Mouse (Mus musculus): ENCODE results near the gene Nsun7. TPM values are rescaled to one million over a fixed set of nuclear protein-coding genes. Genes with fewer than 3 reads are reported as not detected.

Nsun7 gene
- total RNA-seq (2014; rRNA removed; ENCODE audit: low replicate concordance) (not detected in 2 replicates), polyA plus RNA-seq (2015; fragmentation: Nextera tagmentation; extraction: Ambion mirVana) (0.05 and 0.07 TPM in 2 replicates)

- TF ChIP-seq CTCF (IDR thresholded peaks at IDR 0.05; ENCODE audit: low read depth) = no peak
- TF ChIP-seq EP300 (IDR thresholded peaks at IDR 0.05; ENCODE audit: low read depth) = no peak
- Histone ChIP-seq H3K36me3 (replicated peaks; ENCODE audit: control insufficient read depth, insufficient read depth, low read length) (no peaks in the 10 kb centered on the region), H3K9ac (replicated peaks; ENCODE audit: low read depth, low read length) (peak within 1 kb of the TSS; percentile 49; the same call in 1 of the 2 replicates), H3K4me3 (ENCODE audit: low read depth, low read length) (peak within 1 kb of the TSS; percentile 59), H3K27ac (ENCODE audit: low read depth) (no peak within 1 kb of the TSS), H3K4me2 (ENCODE audit: low read depth, low read length) (peak within 1 kb of the TSS; percentile 77), H3K4me1 (ENCODE audit: control insufficient read depth, insufficient read depth) (no peaks in the 10 kb centered on the region), H3K9me3 (replicated peaks; ENCODE audit: control insufficient read depth, low read length) (no peaks in the 10 kb centered on the region), H3K27me3 (ENCODE audit: control insufficient read depth, insufficient read depth, low read length) (0 out of 2 replicates have a peak, but pooled peaks cover 3% of the 10 kb centered on the region)
- ATAC-seq (ENCODE audit: insufficient read depth, low read depth) (peak; percentile 75), DNase-seq (ENCODE audit: low spot score) (peak; percentile 24)
- 3% methylated on average over 44 of the region's 44 CpGs for WGBS
These were observed at the start of gene Nsun7 for GRCm38 (mm10) chr5:66259756-66260448. Gene Nsun7 (plus strand): TSS chr5:66259897.

GRCm38 (mm10) chr5:66214395-66214935, 45.2 kb upstream of the Nsun7 start:
- H3K4me2 ChIP-seq (ENCODE audit: low read depth, low read length) = no peak overlapping the region
- no peak for DNase-seq (ENCODE audit: low spot score)
- no peaks in the 10 kb centered on the region for H3K36me3 ChIP-seq (replicated peaks; ENCODE audit: control insufficient read depth, insufficient read depth, low read length)
- H3K9me3 ChIP-seq (replicated peaks; ENCODE audit: control insufficient read depth, low read length) = no peaks in the 10 kb centered on the region
- ATAC-seq (ENCODE audit: insufficient read depth, low read depth) = no peak
- no peaks in the 10 kb centered on the region for H3K27me3 ChIP-seq (ENCODE audit: control insufficient read depth, insufficient read depth, low read length)
- WGBS = 69% methylated on average over 7 of the region's 7 CpGs
- H3K4me3 ChIP-seq (ENCODE audit: low read depth, low read length) = no peak overlapping the region
- no peaks in the 10 kb centered on the region for H3K4me1 ChIP-seq (ENCODE audit: control insufficient read depth, insufficient read depth)
- no peak overlapping the region for H3K27ac ChIP-seq (ENCODE audit: low read depth)
- H3K9ac ChIP-seq (replicated peaks; ENCODE audit: low read depth, low read length) = no peak overlapping the region
- TF ChIP-seq CTCF (IDR thresholded peaks at IDR 0.05; ENCODE audit: low read depth) (no peak), EP300 (IDR thresholded peaks at IDR 0.05; ENCODE audit: low read depth) (no peak)

GRCm38 (mm10) chr5:66215569-66216277, 44.0 kb upstream of the Nsun7 start:
- DNase-seq (ENCODE audit: low spot score) (no peak), ATAC-seq (ENCODE audit: insufficient read depth, low read depth) (no peak)
- H3K9ac ChIP-seq (replicated peaks; ENCODE audit: low read depth, low read length) = no peak overlapping the region
- no peak overlapping the region for H3K4me2 ChIP-seq (ENCODE audit: low read depth, low read length)
- H3K9me3 ChIP-seq (replicated peaks; ENCODE audit: control insufficient read depth, low read length) = no peaks in the 10 kb centered on the region
- H3K36me3 ChIP-seq (replicated peaks; ENCODE audit: control insufficient read depth, insufficient read depth, low read length) = no peaks in the 10 kb centered on the region
- H3K4me3 ChIP-seq (ENCODE audit: low read depth, low read length) = no peak overlapping the region
- no peak for TF ChIP-seq EP300 (IDR thresholded peaks at IDR 0.05; ENCODE audit: low read depth)
- no peak for TF ChIP-seq CTCF (IDR thresholded peaks at IDR 0.05; ENCODE audit: low read depth)
- H3K4me1 ChIP-seq (ENCODE audit: control insufficient read depth, insufficient read depth) = no peaks in the 10 kb centered on the region
- 56% methylated on average over 10 of the region's 10 CpGs for WGBS
- H3K27ac ChIP-seq (ENCODE audit: low read depth) = no peak overlapping the region
- no peaks in the 10 kb centered on the region for H3K27me3 ChIP-seq (ENCODE audit: control insufficient read depth, insufficient read depth, low read length)

GRCm38 (mm10) chr5:66219692-66220091, 40.0 kb upstream of the Nsun7 start:
- no peak for DNase-seq (ENCODE audit: low spot score)
- Histone ChIP-seq H3K27ac (ENCODE audit: low read depth) (no peak overlapping the region), H3K9me3 (replicated peaks; ENCODE audit: control insufficient read depth, low read length) (no peaks in the 10 kb centered on the region), H3K4me2 (ENCODE audit: low read depth, low read length) (no peak overlapping the region), H3K4me3 (ENCODE audit: low read depth, low read length) (no peak overlapping the region), H3K36me3 (replicated peaks; ENCODE audit: control insufficient read depth, insufficient read depth, low read length) (no peaks in the 10 kb centered on the region), H3K27me3 (ENCODE audit: control insufficient read depth, insufficient read depth, low read length) (no peaks in the 10 kb centered on the region), H3K9ac (replicated peaks; ENCODE audit: low read depth, low read length) (no peak overlapping the region), H3K4me1 (ENCODE audit: control insufficient read depth, insufficient read depth) (no peaks in the 10 kb centered on the region)
- WGBS = 59% methylated on average over 6 of the region's 6 CpGs
- no peak for ATAC-seq (ENCODE audit: insufficient read depth, low read depth)
- TF ChIP-seq CTCF (IDR thresholded peaks at IDR 0.05; ENCODE audit: low read depth) = no peak

GRCm38 (mm10) chr5:66220620-66221019, 39.1 kb upstream of the Nsun7 start:
- no peaks in the 10 kb centered on the region for H3K27me3 ChIP-seq (ENCODE audit: control insufficient read depth, insufficient read depth, low read length)
- no peaks in the 10 kb centered on the region for H3K9me3 ChIP-seq (replicated peaks; ENCODE audit: control insufficient read depth, low read length)
- ATAC-seq (ENCODE audit: insufficient read depth, low read depth) (no peak), DNase-seq (ENCODE audit: low spot score) (no peak)
- WGBS = 78% methylated on average over 9 of the region's 9 CpGs
- no peak overlapping the region for H3K4me3 ChIP-seq (ENCODE audit: low read depth, low read length)
- H3K36me3 ChIP-seq (replicated peaks; ENCODE audit: control insufficient read depth, insufficient read depth, low read length) = no peaks in the 10 kb centered on the region
- H3K4me1 ChIP-seq (ENCODE audit: control insufficient read depth, insufficient read depth) = no peaks in the 10 kb centered on the region
- TF ChIP-seq CTCF (IDR thresholded peaks at IDR 0.05; ENCODE audit: low read depth) = no peak
- TF ChIP-seq EP300 (IDR thresholded peaks at IDR 0.05; ENCODE audit: low read depth) = no peak
- no peak overlapping the region for H3K27ac ChIP-seq (ENCODE audit: low read depth)
- H3K4me2 ChIP-seq (ENCODE audit: low read depth, low read length) = no peak overlapping the region
- no peak overlapping the region for H3K9ac ChIP-seq (replicated peaks; ENCODE audit: low read depth, low read length)
